Mouse (Mus musculus) kidney, embryonic 14.5 days (tissue): Measurements from ENCODE around the gene Pnpt1. TPM values are rescaled to one million over a fixed set of nuclear protein-coding genes. Genes with fewer than 3 reads are reported as not detected.

Source experiments
- ATAC-seq: fragments of 200-750 bp; cut with Nextera tagmentation; 2 replicates; pipeline ENCODE4 v1.8.0; 2017; ENCODE audit warnings: moderate number of reproducible peaks, mild to moderate bottlenecking, moderate TSS enrichment, moderate library complexity; ENCODE audit not compliant: low FRiP score, low TSS enrichment
- H3K27ac ChIP-seq: fragments of 300-500 bp; sonication (generic); 2 replicates; pipeline ENCODE4 v1.5.1; 2014; ENCODE audit warnings: low read depth, mild to moderate bottlenecking, low read length, moderate library complexity, mixed read lengths
- H3K27me3 ChIP-seq: fragments of 300-500 bp; sonication (generic); 2 replicates; pipeline ENCODE4 v1.6.1; 2014; ENCODE audit warnings: mild to moderate bottlenecking, low read length; ENCODE audit not compliant: control insufficient read depth, insufficient read depth
- H3K36me3 ChIP-seq: fragments of 300-500 bp; sonication (generic); 2 replicates; pipeline ENCODE4 v1.6.1; 2014; ENCODE audit warnings: low read length, mixed read lengths; ENCODE audit not compliant: control insufficient read depth, insufficient read depth
- H3K4me1 ChIP-seq: fragments of 300-500 bp; sonication (generic); 2 replicates; pipeline ENCODE4 v1.6.1; 2014; ENCODE audit warnings: low read length, mixed read lengths; ENCODE audit not compliant: control insufficient read depth, insufficient read depth
- H3K4me2 ChIP-seq: fragments of 300-500 bp; sonication (generic); replicated peaks from 2 replicates; pipeline ENCODE4 v1.6.1; 2014; ENCODE audit warnings: low read depth, mild to moderate bottlenecking, low read length
- H3K4me3 ChIP-seq: fragments of 300-500 bp; sonication (generic); 2 replicates; pipeline ENCODE4 v1.5.1; 2014; ENCODE audit warnings: mild to moderate bottlenecking, low read length
- H3K9ac ChIP-seq: fragments of 300-500 bp; sonication (generic); 2 replicates; pipeline ENCODE4 v1.6.1; 2014; ENCODE audit warnings: low read depth, mild to moderate bottlenecking, low read length, moderate library complexity
- H3K9me3 ChIP-seq: fragments of 300-500 bp; sonication (generic); 2 replicates; pipeline ENCODE4 v1.6.1; 2016; ENCODE audit warnings: low read length; ENCODE audit not compliant: control insufficient read depth
- WGBS: fragments of 180-500 bp; shearing (Covaris S2); extraction: QIAGEN DNeasy Blood & Tissue Kit; methylation state at CpG from one replicate; pipeline ENCODE4 v1.1.7; 2014; 5-methylcytosine and 5-hydroxymethylcytosine counted together
- polyA plus RNA-seq: library from polyadenylated mRNA; unstranded; fragments of >200 nt; fragmentation: Nextera tagmentation; extraction: Ambion mirVana; gene quantifications from 2 replicates; pipeline ENCODE4 v1.2.1, GENCODE M21; 2014

The Pnpt1 gene
- 47.2 and 55.1 TPM in 2 replicates for polyA plus RNA-seq

- no peaks in the 10 kb centered on the region for H3K4me1 ChIP-seq
- H3K9ac ChIP-seq: peak within 1 kb of the TSS; percentile 86
- no peaks in the 10 kb centered on the region for H3K9me3 ChIP-seq
- peak within 1 kb of the TSS; percentile 90 for H3K4me3 ChIP-seq
- H3K27me3 ChIP-seq: no peaks in the 10 kb centered on the region
- H3K36me3 ChIP-seq: peaks cover 20% of the 10 kb centered on the region
- WGBS: 5% methylated on average over 50 of the region's 50 CpGs
- H3K27ac ChIP-seq: peak within 1 kb of the TSS; percentile 77; the same call in 1 of the 2 replicates
- ATAC-seq: peak; percentile 100
- H3K4me2 ChIP-seq: peak within 1 kb of the TSS; percentile 53
Measured at GRCm38 (mm10) chr11:29130385-29131355, at the start of gene Pnpt1. Gene Pnpt1 (plus strand): TSS chr11:29130744.

GRCm38 (mm10) chr11:29092403-29092802, 38.1 kb upstream of the Pnpt1 start:
- H3K4me2 ChIP-seq: no peak overlapping the region
- WGBS: 86% methylated on average over 2 of the region's 2 CpGs
- H3K27me3 ChIP-seq: no peaks in the 10 kb centered on the region
- H3K4me3 ChIP-seq: no peak overlapping the region
- ATAC-seq: no peak
- H3K4me1 ChIP-seq: no peaks in the 10 kb centered on the region
- no peaks in the 10 kb centered on the region for H3K9me3 ChIP-seq
- no peaks in the 10 kb centered on the region for H3K36me3 ChIP-seq
- H3K9ac ChIP-seq: no peak overlapping the region
- H3K27ac ChIP-seq: no peak overlapping the region

GRCm38 (mm10) chr11:29098926-29099325, 31.6 kb upstream of the Pnpt1 start:
- Histone ChIP-seq H3K9ac (no peak overlapping the region), H3K27me3 (no peaks in the 10 kb centered on the region), H3K4me2 (no peak overlapping the region), H3K4me1 (no peaks in the 10 kb centered on the region), H3K9me3 (no peaks in the 10 kb centered on the region), H3K36me3 (no peaks in the 10 kb centered on the region), H3K27ac (no peak overlapping the region), H3K4me3 (no peak overlapping the region)
- ATAC-seq: no peak
- 33% methylated on average over 2 of the region's 2 CpGs for WGBS

GRCm38 (mm10) chr11:29129862-29130384, 621 bp upstream of the Pnpt1 start:
- peak overlapping the region; percentile 34; the same call in 1 of the 2 replicates for H3K9ac ChIP-seq
- H3K4me3 ChIP-seq: peak overlapping the region; percentile 90
- WGBS: 61% methylated on average over 11 of the region's 11 CpGs
- no peaks in the 10 kb centered on the region for H3K9me3 ChIP-seq
- H3K4me2 ChIP-seq: peak overlapping the region; percentile 41
- H3K4me1 ChIP-seq: no peaks in the 10 kb centered on the region
- ATAC-seq: peak; percentile 60
- peaks cover 16% of the 10 kb centered on the region for H3K36me3 ChIP-seq
- H3K27ac ChIP-seq: no peak overlapping the region
- H3K27me3 ChIP-seq: no peaks in the 10 kb centered on the region

- no peak for ATAC-seq
- 38% methylated on average over 1 of the region's 1 CpGs for WGBS
Measured at GRCm38 (mm10) chr11:29140671-29141070, 10.1 kb downstream of the Pnpt1 start.

GRCm38 (mm10) chr11:29148901-29149300, 18.4 kb downstream of the Pnpt1 start:
- Histone ChIP-seq H3K9ac (no peak overlapping the region), H3K9me3 (no peaks in the 10 kb centered on the region), H3K4me3 (no peak overlapping the region), H3K27ac (no peak overlapping the region), H3K27me3 (no peaks in the 10 kb centered on the region), H3K36me3 (peaks cover 42% of the 10 kb centered on the region; the same call in 1 of the 2 replicates), H3K4me1 (no peaks in the 10 kb centered on the region), H3K4me2 (no peak overlapping the region)
- ATAC-seq: no peak
- 94% methylated on average over 2 of the region's 2 CpGs for WGBS

More at GRCm38 (mm10) chr11:29140671-29141070, 10.1 kb downstream of the Pnpt1 start:
- H3K4me2 ChIP-seq: no peak overlapping the region
- no peaks in the 10 kb centered on the region for H3K9me3 ChIP-seq
- no peaks in the 10 kb centered on the region for H3K4me1 ChIP-seq
- no peak overlapping the region for H3K27ac ChIP-seq
- H3K36me3 ChIP-seq: peaks cover 50% of the 10 kb centered on the region
- H3K9ac ChIP-seq: no peak overlapping the region
- no peaks in the 10 kb centered on the region for H3K27me3 ChIP-seq
- no peak overlapping the region for H3K4me3 ChIP-seq

GRCm38 (mm10) chr11:29163569-29163968, 33.0 kb downstream of the Pnpt1 start:
- H3K27ac ChIP-seq: no peak overlapping the region
- H3K4me1 ChIP-seq: no peaks in the 10 kb centered on the region
- no peak overlapping the region for H3K4me3 ChIP-seq
- no peaks in the 10 kb centered on the region for H3K27me3 ChIP-seq
- ATAC-seq: no peak
- no peak overlapping the region for H3K4me2 ChIP-seq
- peaks cover 26% of the 10 kb centered on the region for H3K36me3 ChIP-seq
- no peak overlapping the region for H3K9ac ChIP-seq
- 84% methylated on average over 4 of the region's 4 CpGs for WGBS
- no peaks in the 10 kb centered on the region for H3K9me3 ChIP-seq

GRCm38 (mm10) chr11:29171959-29172391, 41.4 kb downstream of the Pnpt1 start:
- Histone ChIP-seq H3K4me2 (peak overlapping the region; percentile 45), H3K27ac (peak overlapping the region; percentile 18; the same call in 1 of the 2 replicates), H3K27me3 (no peaks in the 10 kb centered on the region), H3K9ac (peak overlapping the region; percentile 99), H3K4me1 (peaks cover 5% of the 10 kb centered on the region; the same call in 1 of the 2 replicates), H3K36me3 (no peaks in the 10 kb centered on the region), H3K4me3 (peak overlapping the region; percentile 96), H3K9me3 (no peaks in the 10 kb centered on the region)
- whole genome bisulfite sequencing: under 1% methylated on average over 34 of the region's 34 CpGs
- ATAC-seq: peak; percentile 26
